Mouse (Mus musculus) thymus, adult 2 months (tissue): Measurements from ENCODE around the gene Olfr679. TPM values are rescaled to one million over a fixed set of nuclear protein-coding genes. Genes with fewer than 3 reads are reported as not detected.
"Not testable (repeated sequence)": the region's sequence is repeated elsewhere in the genome, so short reads cannot be mapped to it uniquely, and the experiment has no call there.

Source experiments
- DNase-seq: peaks from one replicate; pipeline ENCODE4 v3.0.0; 2021
- H3K27ac ChIP-seq: fragments of 200-500 bp; 2 replicates; pipeline ENCODE4 v1.5.1; 2012; ENCODE audit warnings: low read length, control low read depth; ENCODE audit not compliant: control insufficient read depth, insufficient read depth
- H3K27me3 ChIP-seq: fragments of 200-500 bp; 2 replicates; pipeline ENCODE4 v1.6.1; 2012; ENCODE audit warnings: mild to moderate bottlenecking, low read length, moderate library complexity, mixed read lengths; ENCODE audit not compliant: control insufficient read depth, insufficient read depth
- H3K36me3 ChIP-seq: fragments of 200-500 bp; 2 replicates; pipeline ENCODE4 v1.6.1; 2012; ENCODE audit warnings: mild to moderate bottlenecking, low read length, moderate library complexity; ENCODE audit not compliant: control insufficient read depth, insufficient read depth
- H3K4me1 ChIP-seq: fragments of 200-500 bp; replicated peaks from 2 replicates; pipeline ENCODE4 v1.6.1; 2012; ENCODE audit warnings: low read length; ENCODE audit not compliant: control insufficient read depth, insufficient read depth
- H3K4me3 ChIP-seq: fragments of 200-500 bp; 2 replicates; pipeline ENCODE4 v1.5.1; 2012; ENCODE audit warnings: mild to moderate bottlenecking, low read length, control low read depth, moderate library complexity; ENCODE audit not compliant: control insufficient read depth, insufficient read depth
- CTCF ChIP-seq: fragments of 200-500 bp; IDR thresholded peaks from 2 replicates; pipeline ENCODE4 v1.5.1; 2012; ENCODE audit warnings: mild to moderate bottlenecking, control low read depth, low read length, moderate library complexity, borderline replicate concordance; ENCODE audit not compliant: control insufficient read depth, poor library complexity, insufficient read depth; ENCODE audit errors: extremely low read depth
- POLR2A ChIP-seq: fragments of 200-500 bp; IDR thresholded peaks from 2 replicates; pipeline ENCODE4 v1.6.1; 2012; ENCODE audit warnings: mild to moderate bottlenecking, low read length, control low read depth, moderate library complexity; ENCODE audit not compliant: control insufficient read depth, poor library complexity, insufficient read depth; ENCODE audit errors: extremely low read depth
- WGBS: fragments of 180-500 bp; shearing (Covaris S2); methylation state at CpG from one replicate; pipeline ENCODE4 v1.1.7; 2018; 5-methylcytosine and 5-hydroxymethylcytosine counted together
- polyA plus RNA-seq: library from polyadenylated mRNA; depleted of rRNA; stranded (reverse); fragments of >200 nt; gene quantifications from 2 replicates; pipeline ENCODE4 v1.2.3, GENCODE M21; 2012; rRNA removed

Olfr679 gene
- 0.01 TPM in 1 of 2 replicates, not detected in the other for polyA plus RNA-seq

DNA sequence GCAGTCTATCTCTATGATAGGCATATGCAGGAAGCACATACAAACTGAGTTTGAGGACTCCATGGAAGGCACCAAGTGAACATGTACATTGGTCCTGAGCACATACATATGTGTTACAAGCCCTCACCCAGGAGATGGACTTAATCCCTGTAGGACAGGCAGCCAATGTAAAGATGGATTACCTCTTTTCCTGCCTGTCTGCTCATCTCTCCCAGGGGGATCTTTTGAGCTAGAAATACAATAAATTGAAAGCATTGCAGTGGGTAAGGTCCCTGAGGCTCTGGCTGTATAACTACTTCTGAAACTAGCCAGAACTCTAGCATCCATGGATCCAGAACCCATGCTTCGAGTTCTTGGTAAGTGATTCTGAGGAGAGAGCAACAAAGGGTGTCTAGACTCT, at the start of gene Olfr679:
Gene Olfr679, plus strand, starts transcription at position 301 of the 400 bp plus-strand sequence.
- Histone ChIP-seq H3K4me3 (no peak within 1 kb of the TSS), H3K27ac (no peak within 1 kb of the TSS), H3K4me1 (no peaks in the 10 kb centered on the region), H3K27me3 (no peaks in the 10 kb centered on the region), H3K36me3 (no peaks in the 10 kb centered on the region)
- WGBS = 50% methylated on average over 1 of the region's 1 CpGs
- DNase-seq = no peak
- TF ChIP-seq CTCF (no peak), POLR2A (no peak)

GRCm38 (mm10) chr7:105032398-105032797, 48.6 kb upstream of the Olfr679 start, which contains the start of gene Olfr676:
Olfr676 (plus strand) TSS chr7:105032698.
- no peak for DNase-seq
- H3K27me3 ChIP-seq = no peaks in the 10 kb centered on the region
- TF ChIP-seq POLR2A = no peak
- TF ChIP-seq CTCF = no peak
- H3K36me3 ChIP-seq = no peaks in the 10 kb centered on the region
- H3K4me3 ChIP-seq = no peak within 1 kb of the TSS
- no peak within 1 kb of the TSS for H3K27ac ChIP-seq
- H3K4me1 ChIP-seq = no peaks in the 10 kb centered on the region

DNA sequence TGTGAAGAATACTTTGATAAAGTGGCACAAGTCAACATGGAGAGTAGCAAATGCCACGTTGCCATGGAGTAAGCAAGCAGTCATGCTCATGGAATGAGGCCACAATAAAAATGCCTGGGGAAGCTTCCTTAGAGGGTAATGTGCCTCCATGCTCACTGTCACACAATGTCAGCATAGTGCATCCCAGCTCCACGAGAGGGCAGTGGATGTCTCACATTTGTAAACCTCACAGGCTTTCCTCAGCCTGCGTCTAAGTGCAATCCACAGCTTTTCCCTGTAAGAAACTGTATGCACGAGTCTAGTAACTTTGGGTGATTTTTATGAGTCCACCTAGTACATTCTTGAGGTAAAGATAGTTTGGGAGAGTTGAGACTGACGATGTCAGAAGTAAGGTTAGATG, 47.2 kb upstream of the Olfr679 start:
- WGBS = 63% methylated on average over 5 of the region's 5 CpGs
- not testable (repeated sequence) for DNase-seq, H3K36me3 ChIP-seq, H3K4me3 ChIP-seq, H3K27me3 ChIP-seq, H3K27ac ChIP-seq, H3K4me1 ChIP-seq

GRCm38 (mm10) chr7:105058951-105059350, 22.1 kb upstream of the Olfr679 start:
- no peak overlapping the region for H3K4me3 ChIP-seq
- H3K27me3 ChIP-seq = no peaks in the 10 kb centered on the region
- no peaks in the 10 kb centered on the region for H3K36me3 ChIP-seq
- H3K4me1 ChIP-seq = no peaks in the 10 kb centered on the region
- no peak for DNase-seq
- TF ChIP-seq POLR2A (no peak), CTCF (no peak)
- H3K27ac ChIP-seq = no peak overlapping the region

DNA sequence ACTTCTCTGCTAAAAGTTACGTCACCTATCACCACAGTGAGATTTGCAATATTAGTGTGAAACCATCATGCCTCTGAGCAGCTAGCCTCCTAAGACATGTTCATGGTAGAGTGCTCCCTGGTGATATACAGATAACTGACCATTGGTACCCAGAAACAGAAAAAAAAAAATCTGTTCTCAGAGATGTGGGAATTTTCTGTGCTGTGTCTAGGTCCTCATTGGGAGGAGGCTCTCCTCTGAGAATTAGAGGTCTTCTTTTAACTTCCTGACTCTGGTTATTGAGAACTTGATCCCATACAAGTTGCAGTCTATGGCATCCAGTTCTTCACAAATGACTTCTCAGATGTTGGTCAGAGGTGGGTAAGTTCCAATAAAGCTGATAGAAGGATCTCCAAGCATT, 16.8 kb upstream of the Olfr679 start, which contains the start of gene Olfr678:
Gene Olfr678, plus strand, starts transcription at position 301 of the 400 bp plus-strand sequence.
- WGBS = 84% methylated on average over 1 of the region's 1 CpGs
- TF ChIP-seq POLR2A = no peak
- TF ChIP-seq CTCF = no peak
- H3K4me3 ChIP-seq = no peak within 1 kb of the TSS

DNA sequence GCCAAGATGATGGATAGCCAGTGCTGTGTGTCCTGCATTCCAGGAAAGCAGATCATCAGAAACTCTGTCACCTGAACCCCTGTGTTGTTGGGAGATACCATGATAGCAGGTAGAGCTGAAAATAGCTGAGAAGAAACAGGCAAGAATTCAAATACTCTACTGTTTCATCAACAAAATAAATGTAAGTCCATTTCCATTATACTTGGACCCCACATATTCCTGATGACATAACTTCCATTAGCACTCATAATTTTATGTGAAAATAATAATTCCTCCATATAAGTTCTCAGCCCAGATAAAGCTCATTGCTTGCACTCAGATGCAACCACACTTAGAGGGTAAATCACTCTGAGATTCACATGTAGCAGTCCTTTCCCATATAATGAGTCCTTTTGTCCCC, 11.7 kb downstream of the Olfr679 start, which contains the start of gene Olfr680-ps1:
Gene Olfr680-ps1, minus strand, starts transcription at position 101 of the 400 bp plus-strand sequence.
- H3K27ac ChIP-seq, H3K36me3 ChIP-seq, H3K4me1 ChIP-seq, DNase-seq, H3K27me3 ChIP-seq, H3K4me3 ChIP-seq: not testable (repeated sequence)

More for the DNA sequence above, 16.8 kb upstream of the Olfr679 start, which contains the start of gene Olfr678:
- Histone ChIP-seq H3K4me1 (no peaks in the 10 kb centered on the region), H3K27me3 (no peaks in the 10 kb centered on the region), H3K27ac (no peak within 1 kb of the TSS), H3K36me3 (no peaks in the 10 kb centered on the region)
- no peak for DNase-seq

GRCm38 (mm10) chr7:105116536-105116935, 35.5 kb downstream of the Olfr679 start, which contains the start of gene Olfr681:
Olfr681 (plus strand) TSS chr7:105116836.
- Histone ChIP-seq H3K27ac (no peak within 1 kb of the TSS), H3K27me3 (no peaks in the 10 kb centered on the region), H3K36me3 (no peaks in the 10 kb centered on the region), H3K4me3 (no peak within 1 kb of the TSS), H3K4me1 (no peaks in the 10 kb centered on the region)
- no peak for DNase-seq
- TF ChIP-seq CTCF (no peak), POLR2A (no peak)

Other genes starting within 250 kb of the Olfr679 start
- gene Usp17lb, start 238.6 kb upstream of the Olfr679 start, polyA plus RNA-seq = not detected in 2 replicates
- not detected in 2 replicates for gene Usp17la, start 224.2 kb upstream of the Olfr679 start, polyA plus RNA-seq
- gene Olfr665, start 203.2 kb upstream of the Olfr679 start, polyA plus RNA-seq = not detected in 2 replicates
- not detected in 2 replicates for gene Olfr666, start 185.3 kb upstream of the Olfr679 start, polyA plus RNA-seq
- gene Olfr667, start 159.7 kb upstream of the Olfr679 start, polyA plus RNA-seq = not detected in 2 replicates
- not detected in 2 replicates for gene Olfr668, start 153.1 kb upstream of the Olfr679 start, polyA plus RNA-seq
- not detected in 2 replicates for gene Olfr669, start 147.0 kb upstream of the Olfr679 start, polyA plus RNA-seq
- gene Olfr670, start 118.6 kb upstream of the Olfr679 start, polyA plus RNA-seq = not detected in 2 replicates
- not detected in 2 replicates for gene Olfr671, start 102.1 kb upstream of the Olfr679 start, polyA plus RNA-seq
- gene Olfr672, start 79.2 kb upstream of the Olfr679 start, polyA plus RNA-seq = not detected in 2 replicates
- gene Olfr675, start 52.7 kb upstream of the Olfr679 start, polyA plus RNA-seq = not detected in 2 replicates
- gene Olfr676, start 48.5 kb upstream of the Olfr679 start, polyA plus RNA-seq = not detected in 2 replicates
- not detected in 2 replicates for gene Olfr677, start 29.8 kb upstream of the Olfr679 start, polyA plus RNA-seq
- not detected in 2 replicates for gene Olfr678, start 16.7 kb upstream of the Olfr679 start, polyA plus RNA-seq
- gene Olfr680-ps1, start 11.6 kb downstream of the Olfr679 start, polyA plus RNA-seq = not detected in 2 replicates
- not detected in 2 replicates for gene Olfr681, start 35.6 kb downstream of the Olfr679 start, polyA plus RNA-seq
- not detected in 2 replicates for gene Olfr683, start 65.8 kb downstream of the Olfr679 start, polyA plus RNA-seq
- not detected in 2 replicates for gene Olfr684, start 82.4 kb downstream of the Olfr679 start, polyA plus RNA-seq
- gene Olfr685, start 104.8 kb downstream of the Olfr679 start, polyA plus RNA-seq = not detected in 2 replicates
- gene Olfr686, start 126.3 kb downstream of the Olfr679 start, polyA plus RNA-seq = not detected in 2 replicates
- gene Olfr688, start 206.9 kb downstream of the Olfr679 start, polyA plus RNA-seq = not detected in 2 replicates
- not detected in 2 replicates for gene Olfr689, start 230.0 kb downstream of the Olfr679 start, polyA plus RNA-seq